Mouse (Mus musculus) megakaryocyte-erythroid progenitor cell, adult 5 weeks (primary cell): ENCODE measurements around the gene Clstn1. TPM values are rescaled to one million over a fixed set of nuclear protein-coding genes. Genes with fewer than 3 reads are reported as not detected.

Experiments
- polyA plus RNA-seq: library from polyadenylated mRNA; stranded (reverse); fragments of >175 nt; gene quantifications from 2 replicates; pipeline ENCODE4 v1.2.3, GENCODE M21; 2012

The Clstn1 gene
- polyA plus RNA-seq, result 14.2 and 22.6 TPM in 2 replicates

DNA sequence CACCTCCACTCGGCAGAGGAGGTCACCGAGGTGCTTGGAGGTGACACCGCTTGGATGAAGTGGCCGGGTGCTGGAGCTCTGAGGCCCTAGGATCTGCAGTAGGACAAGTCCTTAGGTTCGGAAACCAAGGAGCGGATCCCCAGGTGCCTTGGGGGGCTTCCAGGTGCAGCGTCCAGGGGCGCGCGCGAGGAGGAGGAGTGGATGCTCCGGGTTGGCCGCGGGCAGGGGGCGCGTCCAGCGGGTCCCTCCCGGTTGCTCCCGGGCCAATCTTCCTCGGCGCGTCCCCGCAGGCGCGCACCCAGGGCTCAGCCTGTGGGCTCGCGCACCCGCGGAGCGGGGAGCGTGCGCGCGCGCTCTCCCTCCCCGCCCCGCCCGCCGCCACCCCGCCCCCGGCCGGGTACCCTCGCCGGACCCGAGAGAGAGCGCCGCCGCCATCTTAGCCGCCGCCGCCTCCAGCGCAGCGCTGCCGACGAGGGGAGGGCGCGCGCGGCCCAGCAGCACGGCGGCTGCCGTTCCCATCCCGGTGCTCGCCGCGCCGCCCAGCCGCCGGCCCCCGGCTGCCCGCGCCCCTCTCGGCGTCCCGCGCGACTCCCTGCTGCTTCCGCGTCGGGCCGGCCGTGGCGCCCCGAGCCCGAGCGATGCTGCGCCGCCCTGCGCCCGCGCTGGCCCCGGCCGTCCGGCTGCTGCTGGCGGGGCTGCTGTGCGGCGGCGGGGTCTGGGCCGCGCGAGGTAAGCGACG is at the start of gene Clstn1:
Gene Clstn1 (plus strand): TSS at position 425 of the 739 bp plus-strand sequence.

Other genes with a start within 250 kb of the Clstn1 start
- gene Ube4b, start 159.7 kb upstream of the Clstn1 start, polyA plus RNA-seq, result 228 and 252 TPM in 2 replicates
- not detected in 2 replicates for gene Rbp7, start 131.5 kb upstream of the Clstn1 start, polyA plus RNA-seq
- gene Tmem274, start 109.1 kb upstream of the Clstn1 start, polyA plus RNA-seq, result not detected in 2 replicates
- gene Nmnat1, start 101.3 kb upstream of the Clstn1 start, polyA plus RNA-seq, result 3.5 and 3.9 TPM in 2 replicates
- gene Lzic, start 101.2 kb upstream of the Clstn1 start, polyA plus RNA-seq, result 13.9 and 16.5 TPM in 2 replicates
- 9.0 and 11.6 TPM in 2 replicates for gene Ctnnbip1, start 68.2 kb upstream of the Clstn1 start, polyA plus RNA-seq
- 70.3 and 84.3 TPM in 2 replicates for gene Pik3cd, start 116.1 kb downstream of the Clstn1 start, polyA plus RNA-seq
- gene Tmem201, start 151.6 kb downstream of the Clstn1 start, polyA plus RNA-seq, result 71.1 and 84.6 TPM in 2 replicates
- gene Slc25a33, start 187.8 kb downstream of the Clstn1 start, polyA plus RNA-seq, result 5.8 and 7.8 TPM in 2 replicates